Mouse (Mus musculus): ENCODE results near the gene Gm48551. TPM values are rescaled to one million over a fixed set of nuclear protein-coding genes. Genes with fewer than 3 reads are reported as not detected.

Gm48551 gene
- polyA plus RNA-seq, 1 experiment from 2014 or later = 1.9 TPM

DNA sequence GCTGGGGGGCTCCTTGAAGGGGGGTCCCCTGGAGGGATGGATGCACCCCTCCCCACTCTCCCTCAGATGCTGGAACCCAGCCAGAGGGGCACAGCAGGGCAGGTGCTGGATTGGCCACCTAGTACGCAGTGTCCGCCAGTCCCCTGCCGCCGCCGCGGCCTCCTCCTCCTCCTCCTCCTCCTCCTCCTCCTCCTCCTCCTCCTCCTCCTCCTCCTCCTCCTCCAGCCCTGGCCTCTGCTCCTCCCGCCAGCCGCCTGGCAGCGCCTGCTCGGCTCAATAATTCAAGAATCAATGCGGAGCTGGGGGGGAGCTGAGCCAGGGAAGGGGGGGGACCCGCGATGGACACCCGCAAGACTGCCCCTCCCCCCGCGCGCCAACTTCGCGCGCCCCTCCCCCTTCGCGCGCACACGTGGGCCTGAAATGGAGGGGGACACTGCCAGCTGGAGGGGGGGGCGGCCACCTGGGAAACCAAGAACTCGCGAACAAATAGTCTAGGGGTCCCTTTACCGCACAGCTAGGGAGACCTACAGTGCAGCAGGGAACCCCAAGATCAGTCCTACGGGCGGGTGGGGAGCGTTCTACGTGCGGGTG is 41.9 kb downstream of the Gm48551 start:
- WGBS = 3% methylated on average over 29 of the region's 33 CpGs
- H3K4me1 ChIP-seq (replicated peaks; ENCODE audit: control insufficient read depth, insufficient read depth, low read length) = peaks cover 18% of the 10 kb centered on the region
- peak overlapping the region; percentile 45 for H3K4me3 ChIP-seq (ENCODE audit: low read depth, low read length)
- peak; percentile 34 for DNase-seq (ENCODE audit: low spot score)
- H3K9ac ChIP-seq (ENCODE audit: low read depth, low read length) = peak overlapping the region; percentile 18; the same call in 1 of the 2 replicates
- no peaks in the 10 kb centered on the region for H3K9me3 ChIP-seq (ENCODE audit: control insufficient read depth, low read length)
- ATAC-seq (replicated peaks; ENCODE audit: low FRiP score) = no peak
- H3K4me2 ChIP-seq = peak overlapping the region; percentile 54
- no peaks in the 10 kb centered on the region for H3K36me3 ChIP-seq (ENCODE audit: control insufficient read depth, insufficient read depth, low read length)
- H3K27ac ChIP-seq (ENCODE audit: low read depth, low read length) = no peak overlapping the region
- H3K27me3 ChIP-seq (replicated peaks; ENCODE audit: control insufficient read depth, insufficient read depth, low read length) = peaks cover 62% of the 10 kb centered on the region

DNA sequence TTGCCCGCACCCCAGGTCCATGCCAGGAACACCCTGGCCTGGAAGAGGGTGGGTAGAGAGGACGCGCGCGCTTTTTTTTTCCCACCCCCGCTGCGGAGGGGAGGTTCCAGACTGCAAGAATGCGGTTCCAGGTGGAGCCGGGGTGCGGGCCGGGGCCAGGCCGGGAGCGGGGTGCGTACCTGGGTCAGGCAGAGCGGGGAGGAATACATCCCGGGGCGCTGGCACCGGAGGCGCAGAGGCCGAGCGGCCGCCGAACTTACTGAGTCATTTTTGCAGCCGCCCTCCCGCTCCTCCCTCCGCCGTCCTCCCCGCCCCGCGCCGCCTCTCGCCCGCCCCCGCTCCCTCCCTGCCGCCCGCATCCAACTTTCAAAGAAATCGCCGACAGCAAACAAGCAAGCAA is 42.6 kb downstream of the Gm48551 start:
- peak overlapping the region; percentile 45 for H3K4me3 ChIP-seq (ENCODE audit: low read depth, low read length)
- DNase-seq (ENCODE audit: low spot score) (peak; percentile 55), ATAC-seq (replicated peaks; ENCODE audit: low FRiP score) (no peak)
- H3K4me2 ChIP-seq = peak overlapping the region; percentile 54
- no peaks in the 10 kb centered on the region for H3K9me3 ChIP-seq (ENCODE audit: control insufficient read depth, low read length)
- H3K27ac ChIP-seq (ENCODE audit: low read depth, low read length) = no peak overlapping the region
- H3K4me1 ChIP-seq (replicated peaks; ENCODE audit: control insufficient read depth, insufficient read depth, low read length) = peaks cover 18% of the 10 kb centered on the region
- 1% methylated on average over 38 of the region's 38 CpGs for WGBS
- no peaks in the 10 kb centered on the region for H3K36me3 ChIP-seq (ENCODE audit: control insufficient read depth, insufficient read depth, low read length)
- peak overlapping the region; percentile 18 for H3K9ac ChIP-seq (ENCODE audit: low read depth, low read length)
- H3K27me3 ChIP-seq (replicated peaks; ENCODE audit: control insufficient read depth, insufficient read depth, low read length) = peaks cover 68% of the 10 kb centered on the region

DNA sequence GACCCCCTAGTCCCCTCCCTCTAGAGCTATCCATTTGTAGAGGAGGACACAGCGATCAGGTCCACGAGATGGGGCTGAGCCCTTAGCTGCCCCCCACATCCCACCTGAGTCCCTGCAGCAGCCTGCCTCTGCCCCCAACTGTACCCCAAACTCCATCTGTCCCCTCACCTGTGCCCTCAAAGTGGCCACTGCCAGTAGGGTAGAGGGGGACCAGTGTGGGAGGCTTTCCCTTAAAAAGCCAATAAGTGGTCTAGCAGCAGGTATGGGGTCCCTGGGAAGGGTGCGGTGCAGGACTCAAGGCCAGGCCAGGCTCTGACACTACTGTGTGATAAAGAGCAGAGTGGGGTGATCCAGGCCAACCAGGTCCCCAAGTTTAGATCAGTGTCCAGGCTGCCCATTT is 43.1 kb downstream of the Gm48551 start:
- peak overlapping the region; percentile 45 for H3K4me3 ChIP-seq (ENCODE audit: low read depth, low read length)
- H3K27me3 ChIP-seq (replicated peaks; ENCODE audit: control insufficient read depth, insufficient read depth, low read length) = peaks cover 66% of the 10 kb centered on the region
- no peak overlapping the region for H3K27ac ChIP-seq (ENCODE audit: low read depth, low read length)
- H3K9me3 ChIP-seq (ENCODE audit: control insufficient read depth, low read length) = no peaks in the 10 kb centered on the region
- no peaks in the 10 kb centered on the region for H3K36me3 ChIP-seq (ENCODE audit: control insufficient read depth, insufficient read depth, low read length)
- ATAC-seq (replicated peaks; ENCODE audit: low FRiP score) = no peak
- H3K4me1 ChIP-seq (replicated peaks; ENCODE audit: control insufficient read depth, insufficient read depth, low read length) = peaks cover 18% of the 10 kb centered on the region
- peak overlapping the region; percentile 54 for H3K4me2 ChIP-seq
- DNase-seq (ENCODE audit: low spot score) = peak; percentile 35
- WGBS = 31% methylated on average over 3 of the region's 3 CpGs
- peak overlapping the region; percentile 18; the same call in 1 of the 2 replicates for H3K9ac ChIP-seq (ENCODE audit: low read depth, low read length)

DNA sequence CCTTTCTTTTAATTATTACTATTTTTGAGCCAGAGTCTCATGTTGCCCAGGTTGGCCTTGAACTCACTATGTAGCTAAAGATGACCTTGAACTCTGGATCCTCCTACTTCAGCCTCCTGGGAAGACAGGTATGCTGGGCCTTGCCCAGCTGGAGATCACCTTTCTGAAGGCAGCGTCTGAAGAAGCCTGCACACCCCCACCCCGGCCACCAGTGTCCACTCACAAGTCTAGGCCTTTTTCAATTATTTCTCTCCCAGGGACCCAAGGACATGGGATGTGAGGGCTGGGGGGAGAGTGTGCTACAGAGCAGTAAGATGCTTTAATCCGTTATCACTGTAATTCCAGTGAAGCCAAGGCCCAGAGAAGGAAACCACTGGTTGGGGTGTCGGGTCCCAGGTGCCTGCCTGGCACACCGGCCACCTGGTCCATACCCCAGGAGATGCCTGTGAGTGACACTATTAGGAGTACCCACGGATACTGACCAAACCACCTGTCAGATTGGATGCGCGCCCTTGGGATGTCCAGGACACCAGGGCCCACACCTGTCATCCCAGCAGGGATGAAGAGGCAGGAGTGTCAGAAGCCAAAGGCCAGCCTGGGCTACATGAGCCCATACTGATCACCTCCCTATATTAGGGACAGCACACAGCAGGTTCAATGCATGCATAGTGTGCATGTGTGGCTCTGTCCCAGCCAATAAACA is 43.7 kb downstream of the Gm48551 start:
- Histone ChIP-seq H3K36me3 (ENCODE audit: control insufficient read depth, insufficient read depth, low read length) (no peaks in the 10 kb centered on the region), H3K4me1 (replicated peaks; ENCODE audit: control insufficient read depth, insufficient read depth, low read length) (peaks cover 20% of the 10 kb centered on the region), H3K4me3 (ENCODE audit: low read depth, low read length) (no peak overlapping the region), H3K9me3 (ENCODE audit: control insufficient read depth, low read length) (no peaks in the 10 kb centered on the region), H3K9ac (ENCODE audit: low read depth, low read length) (no peak overlapping the region), H3K27ac (ENCODE audit: low read depth, low read length) (no peak overlapping the region), H3K4me2 (no peak overlapping the region), H3K27me3 (replicated peaks; ENCODE audit: control insufficient read depth, insufficient read depth, low read length) (peaks cover 67% of the 10 kb centered on the region)
- 76% methylated on average over 8 of the region's 8 CpGs for WGBS
- DNase-seq (ENCODE audit: low spot score) = peak; percentile 32
- no peak for ATAC-seq (replicated peaks; ENCODE audit: low FRiP score)

DNA sequence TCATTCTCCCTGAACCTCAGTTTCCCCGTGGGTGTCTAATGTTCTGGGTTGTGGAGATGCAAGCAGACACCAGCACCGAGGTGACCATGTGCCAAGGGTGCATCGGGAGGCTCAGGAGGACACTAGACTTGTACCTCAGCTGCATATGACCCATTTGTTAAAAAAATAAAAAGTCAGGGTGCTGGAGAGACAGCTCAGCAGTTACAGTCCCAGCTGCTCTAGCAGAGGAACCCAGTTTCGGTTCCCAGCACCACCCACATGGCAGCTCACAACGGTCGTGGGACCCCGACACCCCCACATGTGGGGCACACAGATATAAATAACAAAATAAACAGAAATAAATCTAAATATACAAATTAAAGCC is 44.2 kb downstream of the Gm48551 start:
- Histone ChIP-seq H3K27ac (ENCODE audit: low read depth, low read length) (no peak overlapping the region), H3K4me3 (ENCODE audit: low read depth, low read length) (no peak overlapping the region), H3K27me3 (replicated peaks; ENCODE audit: control insufficient read depth, insufficient read depth, low read length) (peaks cover 67% of the 10 kb centered on the region)

DNA sequence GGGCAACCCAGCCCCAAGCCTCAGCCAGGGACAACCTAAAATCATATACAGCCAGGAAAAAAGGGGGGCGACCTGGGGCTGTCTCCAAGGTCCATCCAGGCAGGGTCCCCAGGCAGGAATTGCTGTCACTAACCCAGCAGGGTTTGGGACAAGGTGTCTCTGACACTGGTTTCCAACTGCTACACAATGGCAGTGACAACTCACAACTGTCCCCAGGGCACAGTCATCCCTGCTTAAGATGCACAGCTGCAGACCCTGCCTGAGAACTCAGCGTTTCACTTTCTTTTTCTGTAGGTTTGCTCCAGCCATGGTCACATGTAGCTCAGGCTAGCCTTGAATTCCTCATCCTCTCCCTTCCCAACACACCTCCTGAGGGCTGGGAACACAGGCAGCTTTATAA is 44.8 kb downstream of the Gm48551 start:
- Histone ChIP-seq H3K4me3 (ENCODE audit: low read depth, low read length) (peak overlapping the region; percentile 80; the same call in 1 of the 2 replicates), H3K27me3 (replicated peaks; ENCODE audit: control insufficient read depth, insufficient read depth, low read length) (peaks cover 61% of the 10 kb centered on the region), H3K27ac (ENCODE audit: low read depth, low read length) (no peak overlapping the region), H3K4me1 (replicated peaks; ENCODE audit: control insufficient read depth, insufficient read depth, low read length) (peaks cover 27% of the 10 kb centered on the region), H3K9ac (ENCODE audit: low read depth, low read length) (no peak overlapping the region), H3K9me3 (ENCODE audit: control insufficient read depth, low read length) (no peaks in the 10 kb centered on the region), H3K4me2 (peak overlapping the region; percentile 92), H3K36me3 (ENCODE audit: control insufficient read depth, insufficient read depth, low read length) (no peaks in the 10 kb centered on the region)
- DNase-seq (ENCODE audit: low spot score) (no peak), ATAC-seq (replicated peaks; ENCODE audit: low FRiP score) (no peak; the same call in 1 of the 2 replicates)
- WGBS = 19% methylated on average over 2 of the region's 2 CpGs

More for the DNA sequence above, 44.2 kb downstream of the Gm48551 start:
- Histone ChIP-seq H3K9me3 (ENCODE audit: control insufficient read depth, low read length) (no peaks in the 10 kb centered on the region), H3K4me1 (replicated peaks; ENCODE audit: control insufficient read depth, insufficient read depth, low read length) (peaks cover 25% of the 10 kb centered on the region), H3K36me3 (ENCODE audit: control insufficient read depth, insufficient read depth, low read length) (no peaks in the 10 kb centered on the region), H3K4me2 (no peak overlapping the region), H3K9ac (ENCODE audit: low read depth, low read length) (no peak overlapping the region)
- WGBS = 79% methylated on average over 7 of the region's 7 CpGs
- DNase-seq (ENCODE audit: low spot score) (no peak), ATAC-seq (replicated peaks; ENCODE audit: low FRiP score) (no peak)

DNA sequence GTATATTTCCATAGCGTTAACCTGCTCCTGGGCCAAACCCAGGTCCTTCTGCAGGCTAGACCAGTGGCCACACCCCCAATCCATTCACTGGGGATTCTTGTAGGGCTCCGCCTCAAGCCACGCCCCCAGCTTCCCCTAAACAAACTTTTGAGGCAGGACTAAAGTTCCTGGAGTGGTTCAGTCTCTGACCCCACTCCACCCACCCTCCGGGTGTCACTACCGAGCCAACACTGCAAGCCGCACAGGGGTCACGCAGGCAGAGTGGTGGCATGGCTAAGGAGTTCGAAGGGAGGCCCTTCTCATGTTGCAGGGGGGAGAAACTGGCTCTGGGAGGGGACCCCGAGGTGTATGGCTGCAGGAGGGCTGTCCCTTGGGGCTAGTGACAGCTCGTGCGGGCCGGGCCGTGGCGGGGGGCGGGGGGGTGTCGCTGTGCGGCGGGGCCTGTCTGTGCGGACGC is 45.4 kb downstream of the Gm48551 start:
- Histone ChIP-seq H3K27me3 (replicated peaks; ENCODE audit: control insufficient read depth, insufficient read depth, low read length) (peaks cover 56% of the 10 kb centered on the region), H3K27ac (ENCODE audit: low read depth, low read length) (peak overlapping the region; percentile 82), H3K36me3 (ENCODE audit: control insufficient read depth, insufficient read depth, low read length) (no peaks in the 10 kb centered on the region), H3K9me3 (ENCODE audit: control insufficient read depth, low read length) (no peaks in the 10 kb centered on the region), H3K4me1 (replicated peaks; ENCODE audit: control insufficient read depth, insufficient read depth, low read length) (peaks cover 23% of the 10 kb centered on the region), H3K4me2 (peak overlapping the region; percentile 92), H3K4me3 (ENCODE audit: low read depth, low read length) (peak overlapping the region; percentile 80), H3K9ac (ENCODE audit: low read depth, low read length) (peak overlapping the region; percentile 74)
- peak; percentile 58 for ATAC-seq (replicated peaks; ENCODE audit: low FRiP score)
- under 1% methylated on average over 17 of the region's 20 CpGs for WGBS
- peak; percentile 83 for DNase-seq (ENCODE audit: low spot score)

DNA sequence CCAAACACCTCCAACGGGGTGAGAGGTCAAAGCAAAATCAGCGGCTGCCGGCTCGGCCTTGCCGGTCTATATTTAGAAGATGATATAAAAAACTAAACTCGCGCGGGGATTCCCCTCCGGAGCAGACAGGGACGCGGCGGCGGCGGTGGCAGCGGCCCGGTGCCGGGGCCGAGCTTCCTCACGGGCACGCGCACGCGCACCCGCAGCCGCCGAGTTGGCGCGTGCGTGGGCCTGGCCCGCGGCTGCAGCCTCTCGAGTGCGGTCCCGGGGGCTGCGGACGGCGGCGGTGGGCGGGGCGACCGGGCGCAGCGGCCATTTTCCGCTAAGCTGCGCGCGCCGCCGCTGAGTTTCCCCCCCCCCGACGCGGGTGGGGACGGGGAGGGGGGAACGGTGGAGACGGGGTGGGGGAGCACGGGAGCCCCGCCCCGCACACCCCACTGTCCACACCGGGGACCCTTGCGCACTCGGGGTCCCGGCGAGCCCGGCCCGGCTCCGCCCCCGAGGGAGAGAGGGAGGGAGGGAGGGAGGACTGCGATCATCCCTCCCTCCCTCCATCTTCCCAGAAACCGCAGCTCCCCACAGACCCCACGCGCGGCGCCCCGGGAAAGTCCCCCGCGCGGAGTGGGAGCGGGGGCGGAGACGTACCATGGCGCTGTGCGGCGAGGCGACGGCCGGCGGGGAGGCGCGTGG is 46.0 kb downstream of the Gm48551 start:
- H3K9ac ChIP-seq (ENCODE audit: low read depth, low read length) = peak overlapping the region; percentile 74
- peak overlapping the region; percentile 82 for H3K27ac ChIP-seq (ENCODE audit: low read depth, low read length)
- DNase-seq (ENCODE audit: low spot score) = peak; percentile 82
- no peaks in the 10 kb centered on the region for H3K36me3 ChIP-seq (ENCODE audit: control insufficient read depth, insufficient read depth, low read length)
- H3K4me1 ChIP-seq (replicated peaks; ENCODE audit: control insufficient read depth, insufficient read depth, low read length) = peaks cover 23% of the 10 kb centered on the region
- peak overlapping the region; percentile 80 for H3K4me3 ChIP-seq (ENCODE audit: low read depth, low read length)
- WGBS = under 1% methylated on average over 69 of the region's 89 CpGs
- ATAC-seq (replicated peaks; ENCODE audit: low FRiP score) = peak; percentile 21; the same call in 1 of the 2 replicates
- peaks cover 49% of the 10 kb centered on the region for H3K27me3 ChIP-seq (replicated peaks; ENCODE audit: control insufficient read depth, insufficient read depth, low read length)
- H3K9me3 ChIP-seq (ENCODE audit: control insufficient read depth, low read length) = no peaks in the 10 kb centered on the region
- H3K4me2 ChIP-seq = peak overlapping the region; percentile 92

Measured in liver, embryonic 11.5 days (tissue).